Mouse (Mus musculus) brain, embryonic 18.5 days (tissue): ENCODE measurements around the gene Myh3.

ENCODE experiments used
- DNase-seq: peaks from one replicate; pipeline ENCODE4 v3.0.0-alpha.2; 2012; ENCODE audit warnings: low read depth, low spot score

Myh3 gene

DNA sequence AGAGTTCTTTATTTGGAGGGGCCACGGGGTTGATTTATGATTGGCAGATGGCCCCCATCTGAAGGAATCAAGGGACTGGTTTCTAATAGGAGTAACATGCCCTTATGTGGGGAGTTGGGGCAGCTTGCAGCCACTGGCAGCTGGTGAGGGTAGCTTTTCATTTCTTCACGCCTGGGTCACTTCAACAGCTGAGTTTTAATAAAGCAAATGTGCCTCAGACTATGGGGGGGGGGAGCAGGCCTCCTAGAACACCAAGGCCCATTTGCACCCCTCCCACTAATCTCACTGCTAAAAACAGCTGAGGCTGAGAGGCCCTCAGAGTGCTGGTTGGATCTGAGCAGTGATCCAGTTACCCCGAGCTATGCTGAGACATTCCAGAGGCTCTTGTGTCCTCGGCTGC, 27.6 kb downstream of the Myh3 start:
- DNase-seq: no peak

DNA sequence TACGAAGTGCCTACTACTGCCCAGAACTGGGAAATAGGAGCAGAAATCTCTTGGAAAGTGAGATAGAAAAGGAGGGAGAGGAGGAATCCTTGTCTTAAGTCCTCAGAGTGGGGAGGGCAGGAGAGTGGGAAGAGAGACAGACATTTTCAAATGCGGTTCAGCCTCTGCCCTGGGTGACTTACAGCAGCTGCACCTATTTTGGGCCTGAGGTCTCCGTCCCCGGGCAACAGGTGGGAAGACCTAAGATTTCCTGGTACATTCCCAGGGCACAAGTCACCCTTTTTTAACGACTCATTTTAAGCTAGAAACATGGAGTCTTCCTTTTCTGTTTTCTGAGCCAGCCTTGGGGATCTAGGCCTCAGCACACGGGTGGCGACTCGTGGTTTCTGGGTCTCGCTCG, 28.9 kb downstream of the Myh3 start:
- DNase-seq: no peak

DNA sequence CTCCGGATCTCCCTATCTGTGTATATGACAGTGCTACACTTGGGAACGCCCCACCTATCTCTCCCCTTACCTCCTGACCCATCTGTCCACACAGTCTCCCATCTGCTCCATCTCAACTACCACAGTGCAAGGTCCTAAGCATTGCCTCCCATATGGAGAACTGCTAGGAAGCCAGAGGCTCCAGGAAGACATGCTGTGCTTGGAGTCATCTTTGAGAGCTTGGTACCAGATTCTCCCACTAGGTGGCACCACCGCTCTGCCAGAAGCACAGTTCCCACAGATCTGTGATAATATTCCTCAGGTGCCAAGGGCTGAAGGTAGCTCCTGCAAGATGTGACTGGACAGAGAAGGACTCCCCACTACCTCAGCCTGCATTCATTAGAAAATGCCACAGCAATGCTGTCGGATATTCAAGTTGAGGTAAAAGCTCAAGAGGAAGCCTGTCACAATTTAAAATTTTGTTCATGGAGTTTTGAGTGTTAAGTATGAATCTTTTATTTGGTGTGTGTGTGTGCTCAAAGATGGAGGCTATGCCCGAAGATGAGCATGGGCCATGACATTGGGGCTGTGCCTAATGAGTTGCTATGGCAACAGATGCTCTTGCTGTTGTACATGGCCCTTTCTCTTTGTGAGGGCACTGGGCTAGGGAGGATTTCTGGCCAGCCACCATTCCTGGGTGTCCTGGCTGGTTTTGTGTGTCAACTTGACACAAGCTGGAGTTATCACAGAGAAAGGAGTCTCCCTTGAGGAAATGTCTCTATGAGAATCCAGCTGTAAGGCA, 32.3 kb downstream of the Myh3 start:
- no peak for DNase-seq

DNA sequence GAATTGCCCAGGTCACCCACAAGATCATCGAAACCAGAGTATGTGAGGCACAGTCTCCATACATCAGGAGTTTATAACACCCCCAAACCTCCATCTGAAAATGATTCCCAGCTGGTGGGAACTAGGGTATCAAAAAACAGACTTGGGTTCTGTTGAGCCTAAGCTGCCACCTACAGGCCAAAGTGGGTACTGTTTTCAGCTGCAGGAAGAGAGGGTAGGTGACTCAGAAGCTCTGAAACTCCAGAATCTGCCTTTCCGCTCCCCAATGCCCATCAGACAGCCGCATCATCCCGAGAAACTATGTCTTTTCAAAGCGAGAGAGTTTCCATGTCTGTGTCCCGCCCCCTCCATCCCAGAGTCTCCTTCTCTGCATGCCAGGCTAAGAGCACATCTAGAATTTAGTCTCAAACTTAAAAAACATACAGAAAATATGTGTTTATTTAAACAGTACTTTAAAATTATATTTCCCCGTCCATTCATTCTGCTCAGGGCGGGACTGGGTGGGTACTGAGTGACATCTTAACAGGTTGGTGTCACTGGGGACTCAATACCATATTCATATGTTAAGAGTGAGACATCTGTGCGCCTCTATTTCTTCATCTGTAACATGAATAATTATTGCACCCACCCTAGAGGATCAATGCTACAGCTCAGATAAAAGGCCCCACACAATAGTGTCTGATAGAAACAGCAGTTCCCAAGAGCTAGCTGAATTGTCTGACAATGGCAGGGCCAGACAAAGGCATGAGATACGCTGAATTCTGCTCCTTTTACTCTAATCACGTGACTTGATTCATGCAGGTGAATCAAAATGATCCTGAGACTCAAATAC, 34.1 kb downstream of the Myh3 start:
- DNase-seq: no peak

DNA sequence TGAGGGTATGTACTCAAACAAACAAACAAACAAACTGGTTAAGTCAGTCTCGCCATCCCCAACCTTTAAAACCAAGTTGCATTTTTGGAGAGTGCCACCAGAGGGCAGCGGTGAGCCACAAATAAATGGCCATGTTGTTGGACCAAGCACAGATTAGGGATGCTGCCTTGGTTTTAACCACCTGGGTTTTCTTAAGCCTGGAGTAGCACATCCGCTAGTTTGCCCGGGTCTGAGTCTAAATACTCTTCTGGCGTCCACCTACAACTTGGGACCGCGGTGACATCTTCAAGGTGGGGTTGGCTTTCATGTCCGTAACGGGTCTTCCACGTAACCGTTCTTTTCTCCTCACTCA, 34.7 kb downstream of the Myh3 start:
- no peak for DNase-seq

DNA sequence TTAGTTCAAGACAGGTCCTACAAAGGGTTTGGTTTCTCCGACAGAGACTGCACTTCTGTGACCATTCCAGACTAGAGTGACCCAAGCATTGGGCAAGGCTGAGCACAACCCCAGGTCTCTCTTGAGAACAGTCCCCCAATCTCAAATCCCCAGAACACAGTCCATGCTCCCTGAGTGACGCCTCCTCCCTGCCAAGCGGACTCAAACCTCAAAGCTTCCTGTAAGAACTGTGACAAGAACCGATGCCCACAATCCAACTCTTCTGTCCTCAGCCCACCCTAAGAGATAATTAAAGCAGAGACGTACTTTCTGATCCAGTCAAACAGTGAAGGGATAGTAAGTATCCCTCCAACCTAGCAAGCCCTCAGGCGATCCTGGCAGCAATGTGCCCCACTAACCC, 35.3 kb downstream of the Myh3 start:
- DNase-seq: no peak

DNA sequence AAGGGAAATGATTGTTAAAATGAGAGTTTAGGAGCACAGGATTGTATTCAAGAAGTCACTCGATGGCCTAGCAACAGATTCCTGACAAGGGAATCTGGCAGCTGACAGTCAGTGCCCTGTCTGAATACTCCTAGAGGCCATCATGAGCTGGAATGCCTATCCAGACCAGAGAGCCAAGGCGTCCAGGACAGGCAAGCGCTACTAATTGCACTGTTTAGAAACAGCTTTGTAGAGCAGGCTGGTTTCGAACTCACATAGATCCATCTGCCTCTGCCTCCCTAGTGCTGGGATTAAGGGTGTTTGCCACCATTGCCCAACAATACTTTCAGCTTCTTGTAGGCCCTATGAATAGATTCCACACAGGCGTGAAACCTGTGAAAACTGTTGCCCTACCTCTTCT, 36.2 kb downstream of the Myh3 start:
- no peak for DNase-seq

DNA sequence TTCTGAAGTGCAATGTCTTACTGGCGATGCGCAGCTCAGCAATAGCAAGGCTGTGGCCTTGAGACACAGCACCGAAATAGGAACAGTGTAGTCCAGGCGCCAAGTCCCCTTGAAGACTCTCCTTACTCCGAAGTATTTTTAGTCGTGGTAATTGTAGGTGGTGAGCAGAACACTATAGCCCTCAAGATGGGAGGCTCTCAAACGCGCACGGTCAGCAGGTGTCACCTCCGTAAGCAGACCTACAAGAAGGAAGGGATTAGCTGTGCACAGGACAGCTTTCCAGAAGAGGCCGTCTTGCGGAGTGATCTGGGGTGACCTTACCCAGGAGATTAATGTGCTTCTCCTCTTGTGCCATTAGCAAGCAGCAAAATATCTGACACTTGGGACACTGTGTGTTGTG, 36.8 kb downstream of the Myh3 start:
- no peak for DNase-seq

DNA sequence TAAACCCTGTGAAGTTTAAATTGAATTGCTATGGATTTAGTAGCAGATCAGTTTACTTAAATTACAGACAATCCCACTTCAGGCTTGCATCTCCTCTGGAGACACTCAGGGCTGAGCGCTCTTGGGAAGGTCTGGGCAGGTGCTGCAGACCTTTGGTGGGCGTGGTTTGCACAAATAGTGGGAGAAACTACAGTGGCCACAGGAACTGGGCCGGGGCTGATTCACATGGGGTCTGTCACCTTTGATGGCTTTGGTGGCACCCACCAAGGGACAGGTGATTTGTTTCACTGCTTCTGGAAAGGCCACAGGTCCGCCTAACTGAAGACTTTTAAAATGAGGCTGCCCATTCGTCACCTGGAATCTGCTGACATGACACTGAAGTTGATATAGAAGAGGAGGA, 38.6 kb downstream of the Myh3 start:
- DNase-seq: no peak

DNA sequence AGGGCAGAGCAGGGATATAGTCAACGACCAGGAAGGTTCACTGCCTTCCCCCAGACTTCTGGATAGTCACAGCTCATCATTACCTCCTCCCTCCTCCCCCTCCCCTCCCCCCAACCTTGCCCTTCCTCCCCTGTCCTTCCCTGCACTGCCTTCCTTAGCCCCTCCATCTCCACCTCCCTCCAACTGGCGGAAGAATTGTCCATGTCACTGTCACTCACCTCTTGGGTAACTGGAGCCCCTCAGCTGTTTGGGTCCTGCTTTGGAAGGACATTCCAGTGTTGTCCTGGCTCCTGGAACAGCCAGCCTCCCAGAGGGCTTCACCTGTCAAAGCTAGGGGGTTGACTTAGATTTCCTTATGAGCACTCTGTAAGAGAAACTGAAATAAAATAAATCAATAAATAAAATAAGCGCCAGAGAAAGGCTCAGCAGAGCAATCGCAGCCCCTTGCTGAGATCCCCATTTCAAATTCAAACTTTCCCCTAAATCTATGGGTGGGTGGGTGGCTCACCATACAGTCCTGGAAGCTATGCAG, 41.5 kb downstream of the Myh3 start:
- DNase-seq: no peak

DNA sequence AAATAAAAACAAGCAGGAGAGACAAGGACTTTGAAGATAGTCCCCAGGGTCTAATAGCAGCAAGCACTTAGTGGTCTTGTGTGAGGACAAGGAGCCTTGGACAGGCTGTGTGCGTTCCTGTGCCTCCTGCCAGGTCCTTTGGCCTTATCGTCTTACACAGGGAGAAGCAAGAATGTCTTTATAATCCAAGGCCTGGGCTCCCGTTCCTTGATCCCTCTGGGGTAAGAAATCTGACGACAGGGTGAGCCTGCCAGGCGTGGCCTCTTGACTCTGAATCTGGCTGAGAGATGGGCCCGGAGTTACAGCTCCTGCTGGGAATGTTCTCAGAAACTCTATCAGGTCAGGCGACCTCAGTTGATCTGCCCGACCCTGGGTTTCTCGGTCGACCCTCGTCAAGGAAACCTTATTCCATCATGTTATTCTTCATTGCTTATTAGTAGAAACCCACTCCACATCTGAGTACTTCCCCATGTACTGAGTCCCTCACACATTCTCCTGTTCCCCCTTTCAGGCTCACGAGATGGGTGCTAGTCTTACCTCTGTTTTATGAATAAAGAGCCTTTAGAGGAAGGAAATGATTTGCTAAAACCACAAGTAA, 42.7 kb downstream of the Myh3 start:
- no peak for DNase-seq

DNA sequence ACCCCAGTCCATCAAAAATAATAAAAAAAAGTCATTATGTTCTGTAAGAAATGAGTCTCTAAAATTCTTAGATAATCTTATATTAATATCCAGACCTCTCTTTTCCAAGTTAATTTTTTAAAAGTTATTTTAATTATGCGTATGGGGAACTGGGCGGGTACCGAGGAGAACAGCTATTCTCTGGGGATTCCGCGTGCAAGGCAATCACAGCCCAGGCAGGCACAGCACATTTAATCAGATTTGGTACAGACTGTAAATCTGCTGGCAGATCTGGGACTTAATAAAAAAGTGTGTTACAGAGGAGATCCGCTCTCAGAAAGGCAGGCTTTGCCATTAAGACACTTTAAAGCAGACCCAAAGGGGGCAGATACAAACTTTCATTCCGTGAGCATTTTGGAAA, 46.8 kb downstream of the Myh3 start:
- no peak for DNase-seq

DNA sequence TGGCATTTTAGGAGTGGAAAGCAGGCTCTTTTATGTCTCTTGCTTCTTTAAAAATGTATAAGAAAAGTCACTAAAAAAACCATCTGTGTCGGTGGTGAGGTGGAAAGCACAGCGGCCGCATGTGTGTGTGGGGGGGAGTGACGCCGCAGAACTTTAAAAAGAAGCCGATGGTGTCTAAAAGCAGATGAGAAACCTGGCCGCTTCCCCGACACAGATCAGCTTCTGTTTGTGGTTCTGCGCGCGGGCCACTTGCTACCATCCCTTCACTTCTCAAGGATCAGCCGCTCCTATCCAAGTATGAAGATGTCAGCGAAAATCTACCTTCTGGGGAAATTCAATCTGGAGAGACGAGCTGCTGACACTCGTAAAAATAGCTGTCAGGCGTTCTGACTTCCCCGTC, 47.3 kb downstream of the Myh3 start:
- no peak for DNase-seq

DNA sequence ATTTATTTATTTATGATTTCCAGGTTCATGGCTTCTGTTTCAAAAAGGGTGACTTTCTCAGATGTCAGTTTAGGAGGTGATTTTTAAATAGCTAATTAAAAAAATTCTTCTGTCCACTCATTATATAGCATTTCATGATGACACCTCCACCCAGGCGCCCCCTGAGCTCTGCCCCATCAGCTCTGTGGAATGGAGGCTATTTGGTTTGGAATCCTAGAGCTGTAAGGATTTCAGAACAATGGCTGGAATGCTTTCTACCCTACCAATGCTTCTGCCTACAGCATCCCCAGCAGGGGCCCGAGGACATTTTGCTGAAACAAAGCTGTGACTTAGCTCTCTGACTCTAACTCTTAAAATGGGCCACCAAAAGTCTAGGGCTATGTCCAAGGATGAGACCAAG, 55.4 kb downstream of the Myh3 start:
- no peak for DNase-seq

DNA sequence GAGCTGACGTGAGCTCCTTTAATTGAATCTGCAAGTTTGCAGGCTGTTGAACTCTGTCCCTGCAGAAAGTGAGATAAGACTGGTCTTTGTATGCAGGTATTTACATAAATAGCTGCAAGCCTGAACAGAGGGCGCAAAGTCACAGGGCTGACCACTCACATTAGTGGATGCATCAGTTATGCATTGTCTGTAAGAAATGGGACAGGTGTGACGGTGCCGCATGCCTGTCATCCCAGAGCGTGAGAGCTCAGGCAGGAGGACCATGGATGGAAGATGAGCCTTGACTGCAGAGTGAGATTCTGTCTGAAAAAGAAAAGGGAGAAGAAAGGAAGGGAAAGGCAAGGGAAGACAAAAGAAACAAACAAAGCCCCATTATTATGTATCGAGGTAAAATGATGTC, 56.6 kb downstream of the Myh3 start:
- no peak for DNase-seq

DNA sequence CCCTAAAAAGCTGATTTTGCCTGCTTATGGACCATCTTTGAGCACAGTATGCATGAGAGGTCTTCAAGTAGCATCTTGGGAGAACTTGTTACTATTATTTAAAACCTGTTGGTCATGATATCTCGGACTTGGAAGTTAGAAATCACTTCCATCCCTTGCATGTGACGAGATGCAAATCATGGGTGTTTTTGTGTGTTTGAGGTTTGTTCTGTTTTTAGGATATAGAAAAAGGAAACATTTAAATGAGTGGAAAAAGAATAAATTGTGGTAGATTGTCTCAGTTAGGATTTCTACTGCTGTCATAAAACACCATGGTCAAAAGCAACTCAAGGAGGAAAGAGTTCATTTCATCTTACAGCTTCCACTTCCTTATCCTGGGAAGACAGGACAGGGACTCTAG, 57.4 kb downstream of the Myh3 start:
- no peak for DNase-seq

DNA sequence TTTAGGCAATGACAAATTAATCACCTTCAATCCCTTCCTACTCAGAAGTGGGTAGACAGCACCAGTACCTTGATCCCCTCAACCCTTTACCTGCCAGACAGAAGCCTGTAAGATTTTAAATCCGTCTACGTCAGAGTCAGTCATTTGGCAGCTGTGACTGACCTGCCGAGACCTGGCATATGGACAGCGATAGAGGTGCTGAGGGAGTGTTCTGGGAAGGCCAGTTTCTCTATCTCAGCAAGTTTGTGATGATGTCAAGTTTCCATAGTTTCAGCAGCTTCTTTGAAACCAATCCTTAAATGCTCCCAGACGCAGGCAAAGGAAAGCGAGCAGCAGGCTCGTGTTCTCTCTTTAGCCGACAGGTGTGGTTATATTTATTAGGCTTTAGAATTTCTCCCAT, 61.5 kb downstream of the Myh3 start:
- DNase-seq: no peak

DNA sequence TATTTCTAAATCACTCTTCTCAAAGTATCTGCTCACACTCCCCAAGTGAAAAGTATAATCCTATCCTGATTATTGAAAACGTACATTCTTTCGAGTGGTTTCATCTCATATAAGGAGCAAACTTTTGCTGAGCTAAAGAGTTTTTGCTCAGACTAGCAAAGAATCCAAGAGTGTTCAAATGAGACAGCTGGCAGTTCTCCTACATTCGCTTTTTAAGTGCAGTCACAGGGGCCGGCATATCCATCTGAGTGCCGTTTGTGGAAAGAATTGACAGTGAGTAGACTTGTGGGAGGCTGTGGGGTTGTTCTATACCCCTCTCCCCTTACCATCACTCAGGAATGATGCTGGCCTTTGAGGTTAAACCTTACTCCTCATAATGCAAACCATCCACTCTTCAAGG, 62.1 kb downstream of the Myh3 start:
- DNase-seq: no peak

DNA sequence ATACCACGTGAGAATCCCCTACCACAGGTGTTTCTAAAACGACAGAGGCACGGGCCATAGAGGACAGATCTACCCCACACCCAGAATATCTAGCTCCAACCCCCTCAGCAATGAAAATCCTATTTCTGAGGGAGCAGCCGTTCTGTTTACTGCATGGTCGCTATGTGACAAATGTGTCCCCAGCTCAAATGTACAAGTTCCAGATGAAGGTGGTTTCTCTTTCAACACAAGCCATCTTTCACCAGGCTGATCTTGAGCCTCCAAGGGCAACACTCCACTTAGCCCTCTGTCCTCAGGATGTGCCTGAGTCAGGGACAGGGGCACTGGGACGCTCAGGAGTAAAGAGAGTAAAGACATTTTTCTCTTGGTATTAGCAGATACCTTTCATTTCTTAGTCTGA, 62.9 kb downstream of the Myh3 start:
- no peak for DNase-seq

DNA sequence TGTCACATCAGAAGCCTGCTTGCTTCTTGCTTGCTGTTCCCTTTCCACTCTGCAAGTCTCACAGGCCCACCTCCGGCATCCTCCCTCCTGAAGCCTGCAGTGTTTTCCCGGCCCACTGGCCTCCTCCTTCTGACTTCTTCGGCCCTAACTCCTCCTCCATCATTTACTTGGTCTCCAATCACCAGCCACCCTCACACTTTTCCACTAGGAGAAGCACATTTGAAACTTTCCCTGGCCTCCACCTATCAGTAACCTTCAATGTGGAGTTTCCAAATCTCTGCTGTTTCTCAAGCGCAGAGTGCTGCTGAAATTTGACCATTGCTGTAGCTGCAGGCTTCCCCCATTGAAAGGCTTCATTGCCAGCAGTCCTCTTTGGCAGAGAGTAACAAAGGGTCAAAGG, 63.9 kb downstream of the Myh3 start:
- no peak for DNase-seq

DNA sequence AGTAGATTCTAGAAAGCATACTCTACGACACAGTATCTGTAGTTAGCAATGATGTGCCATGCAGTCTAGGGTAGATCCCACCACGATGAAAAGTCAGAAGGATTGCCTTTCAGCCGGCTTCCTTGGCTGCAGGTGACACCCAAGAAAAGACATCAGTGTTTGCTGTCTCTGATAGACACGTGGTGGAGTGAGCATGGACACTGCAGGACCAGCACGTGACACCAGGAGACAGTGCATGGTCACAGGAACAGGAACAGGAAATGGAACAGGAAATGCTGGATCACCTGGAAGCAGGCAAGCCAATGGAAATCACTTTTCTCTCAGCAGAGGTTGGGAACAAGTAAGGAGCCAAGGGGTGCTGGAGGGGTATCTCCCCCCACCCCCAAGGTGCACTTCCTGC, 65.0 kb downstream of the Myh3 start:
- DNase-seq: no peak

DNA sequence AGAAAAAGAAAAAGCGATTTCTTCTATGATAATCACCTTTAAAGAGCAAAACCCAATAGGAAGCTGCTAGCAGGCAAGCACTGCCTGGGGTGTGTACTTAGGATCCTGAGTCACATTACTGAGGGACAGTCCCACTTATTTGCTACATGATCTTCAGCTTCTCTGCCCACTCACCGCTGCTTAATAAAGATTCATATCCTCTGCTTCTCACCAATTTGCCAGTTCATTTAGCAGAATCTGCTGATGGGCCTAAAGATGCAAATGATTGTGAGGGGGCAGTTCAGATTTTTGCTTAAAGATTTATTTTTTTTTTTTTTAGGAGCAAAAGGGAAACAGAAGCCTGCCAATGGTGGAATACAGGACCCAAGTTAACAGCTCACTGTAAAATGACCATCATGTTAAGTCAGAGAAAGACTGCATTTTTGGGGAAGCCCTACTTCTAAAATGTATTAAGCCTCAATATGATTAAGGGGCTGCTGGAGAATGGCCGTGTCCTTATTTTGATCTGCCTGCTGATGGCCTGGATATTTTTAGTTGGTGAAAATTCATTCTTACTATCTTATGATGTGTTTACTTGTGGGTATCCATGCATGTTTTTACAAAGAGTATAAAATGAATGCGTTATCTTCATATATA, 65.9 kb downstream of the Myh3 start:
- no peak for DNase-seq
